9 mouse cellular contexts compared by ENCODE assay signal in genomic region chr11:119492830-119493229, GRCm38 (mm10). TPM values are rescaled to one million over a fixed set of nuclear protein-coding genes. Genes with fewer than 3 reads are reported as not detected.
DNase-seq lines count a peak whose midpoint lies in the region; ATAC-seq and TF ChIP-seq lines count a peak whose summit lies in the region.
"Had no signal": no experiment of that assay in that cellular context is flagged by ENCODE, and none has a peak within 500 bp of the region (broad histone marks: within the 10 kb centered on the region; RNA-seq: fewer than 3 reads in every experiment).

No protein-coding gene starts in this region.

- in situ Hi-C loops in CH12.LX (cut with MboI; ENCODE audit: low pct_ligation_motif_present, low pct_unique_long_range_greater_than_20kb, low sequenced_read_pairs), result loop anchor here (10.0 kb wide), 1 partner anchor 492 kb away; no protein-coding TSS in a partner anchor

- peaks cover 5 to 21% of the 10 kb centered on the region in 2 experiments; a peak in 3 of 4 replicates for H3K4me1 ChIP-seq in CH12.LX (ENCODE audit: control insufficient read depth in 1 of 2, insufficient read depth in 2 of 2)
- peaks cover 5% of the 10 kb centered on the region; the same call in 1 of the 2 replicates for H3K4me1 ChIP-seq in hindbrain, embryonic 11.5 days (replicated peaks; ENCODE audit: control insufficient read depth, insufficient read depth, low read length)
- peaks cover 16% of the 10 kb centered on the region for H3K4me1 ChIP-seq in midbrain, embryonic 14.5 days (ENCODE audit: control insufficient read depth, insufficient read depth, low read length)

- peaks cover 5 to 62% of the 10 kb centered on the region in 2 experiments for H3K36me3 ChIP-seq in CH12.LX (replicated peaks in 1 of 2; ENCODE audit: control insufficient read depth in 1 of 2, insufficient read depth in 1 of 2, low read length in 1 of 2)
- H3K36me3 ChIP-seq in hindbrain, embryonic 11.5 days (ENCODE audit: control insufficient read depth, insufficient read depth, low read length), result no peaks in the 10 kb centered on the region
- 0 out of 2 replicates have a peak, but pooled peaks cover 4% of the 10 kb centered on the region for H3K36me3 ChIP-seq in midbrain, embryonic 14.5 days (ENCODE audit: control insufficient read depth, insufficient read depth, low read length)

- TF ChIP-seq RAD21 in CH12.LX (IDR thresholded peaks at IDR 0.05; ENCODE audit: low read depth, low read length), result no peak

- WGBS in hindbrain, embryonic 11.5 days, result 98% methylated on average over 6 of the region's 6 CpGs
- 92% methylated on average over 6 of the region's 6 CpGs for whole genome bisulfite sequencing in midbrain, embryonic 14.5 days

- no peak overlapping the region for H3K27ac ChIP-seq in CH12.LX (ENCODE audit: insufficient read depth, low read depth)
- H3K27ac ChIP-seq in hindbrain, embryonic 11.5 days (ENCODE audit: low read depth, low read length), result no peak overlapping the region
- no peak overlapping the region for H3K27ac ChIP-seq in midbrain, embryonic 14.5 days (replicated peaks; ENCODE audit: low read depth, low read length)

- ATAC-seq in hindbrain, embryonic 11.5 days (ENCODE audit: low FRiP score), result no peak
- ATAC-seq in midbrain, embryonic 14.5 days (ENCODE audit: low FRiP score, low TSS enrichment), result no peak

- no peaks in the 10 kb centered on the region for H3K27me3 ChIP-seq in CH12.LX (replicated peaks)
- no peaks in the 10 kb centered on the region for H3K27me3 ChIP-seq in hindbrain, embryonic 11.5 days (ENCODE audit: control insufficient read depth, insufficient read depth, low read length)
- H3K27me3 ChIP-seq in midbrain, embryonic 14.5 days (ENCODE audit: control insufficient read depth, insufficient read depth, low read length), result no peaks in the 10 kb centered on the region

- no peak for TF ChIP-seq CTCF in CH12.LX (conservative IDR thresholded peaks at IDR 0.05 in 1 of 2, IDR thresholded peaks at IDR 0.05 in 1 of 2; ENCODE audit: low read depth in 2 of 2, low read length in 2 of 2)

- H3K9me3 ChIP-seq in CH12.LX (replicated peaks; ENCODE audit: low read length), result no peaks in the 10 kb centered on the region
- no peaks in the 10 kb centered on the region for H3K9me3 ChIP-seq in hindbrain, embryonic 11.5 days (ENCODE audit: control insufficient read depth, low read length)
- H3K9me3 ChIP-seq in midbrain, embryonic 14.5 days (ENCODE audit: control insufficient read depth, low read length), result no peaks in the 10 kb centered on the region

- no peak for TF ChIP-seq EP300 in CH12.LX (IDR thresholded peaks at IDR 0.05; ENCODE audit: low read length)

- H3K4me2 ChIP-seq in CH12.LX (ENCODE audit: insufficient read depth, low read depth, poor library complexity, severe bottlenecking), result peak overlapping the region; percentile 93; the same call in 1 of the 2 replicates
- peak overlapping the region; percentile 93 for H3K4me2 ChIP-seq in hindbrain, embryonic 11.5 days (replicated peaks; ENCODE audit: low read depth, low read length)
- H3K4me2 ChIP-seq in midbrain, embryonic 14.5 days (ENCODE audit: low read length), result peak overlapping the region; percentile 91

- dilution Hi-C loops in CH12.LX (cut with MboI; ENCODE audit: extremely low pct_ligation_motif_present, extremely low pct_unique_long_range_greater_than_20kb, low sequenced_read_pairs), result no loop called here

- DNase-seq in CH12.LX (ENCODE audit: extremely low read depth), result peak; percentile 35
- peak; percentile 25 for DNase-seq in NIH3T3 (ENCODE audit: low read depth)
- DNase-seq in hindbrain, embryonic 11.5 days (ENCODE audit: low spot score), result no peak
- DNase-seq in midbrain, embryonic 14.5 days, result no peak
- no peak for DNase-seq in left cerebral cortex, adult 9 months (ENCODE audit: low spot score in 2 of 2)
- DNase-seq in spleen, postnatal 4 days (ENCODE audit: low spot score in 2 of 2), result no peak
- no peak for DNase-seq in embryo, embryonic 10 days (ENCODE audit: low spot score)
- DNase-seq: gastrocnemius, postnatal 25 days; kidney, postnatal 25 days had no signal

- H3K4me3 ChIP-seq in CH12.LX (replicated peaks in 1 of 3; ENCODE audit: low read depth in 2 of 3, low read length in 2 of 3, poor library complexity in 1 of 3), result no peak overlapping the region
- peak overlapping the region; percentile 81; the same call in 1 of the 2 replicates for H3K4me3 ChIP-seq in hindbrain, embryonic 11.5 days (ENCODE audit: low read depth, low read length)
- H3K4me3 ChIP-seq in midbrain, embryonic 14.5 days (replicated peaks; ENCODE audit: low read depth, low read length), result peak overlapping the region; percentile 82; the same call in 1 of the 2 replicates

- no peak for TF ChIP-seq POLR2A in CH12.LX (IDR thresholded peaks at IDR 0.05; ENCODE audit: low read depth, low read length)

- H3K79me2 ChIP-seq in CH12.LX (replicated peaks; ENCODE audit: control insufficient read depth, extremely low read depth, insufficient read depth, poor library complexity, severe bottlenecking), result peaks cover 12% of the 10 kb centered on the region

- no peak overlapping the region for H3K9ac ChIP-seq in CH12.LX (ENCODE audit: insufficient read depth, low read depth)
- H3K9ac ChIP-seq in hindbrain, embryonic 11.5 days (ENCODE audit: low read depth, low read length), result no peak overlapping the region; the same call in 1 of the 2 replicates
- H3K9ac ChIP-seq in midbrain, embryonic 14.5 days (replicated peaks; ENCODE audit: low read length), result no peak overlapping the region

TF ChIP-seq in CH12.LX, 34 proteins besides CTCF, POLR2A, EP300 and RAD21:
- TF ChIP-seq MAFK (IDR thresholded peaks at IDR 0.05; ENCODE audit: insufficient replicate concordance, low read length) (no peak), SIN3A (IDR thresholded peaks at IDR 0.05; ENCODE audit: low read length) (peak; percentile 97), TBP (conservative IDR thresholded peaks at IDR 0.05; ENCODE audit: low read depth, low read length) (no peak), MXI1 (IDR thresholded peaks at IDR 0.05; ENCODE audit: low read depth, low read length) (peak; percentile 74)

RNA-seq across cellular contexts. Expression of gene Endov, which starts 1.7 kb away (rescaled TPM):
- total RNA-seq in CH12.LX (2012; rRNA removed) (13.3 and 18.5 TPM in 2 replicates), CH12.LX (2014; rRNA removed) (13.0 and 13.5 TPM in 2 replicates)
- 12.0 and 13.3 TPM in 2 replicates for polyA plus RNA-seq in CH12.LX (2012; ENCODE audit: insufficient read length, low read depth)
- polyA plus RNA-seq in hindbrain, embryonic 11.5 days (2014; fragmentation: Nextera tagmentation; extraction: Ambion mirVana), result 13.6 and 14.8 TPM in 2 replicates
- polyA plus RNA-seq in midbrain, embryonic 14.5 days (2014; fragmentation: Nextera tagmentation; extraction: Ambion mirVana), result 21.2 and 23.0 TPM in 2 replicates

RNA-seq across cellular contexts. Expression of gene Nptx1, which starts 54.7 kb away (rescaled TPM):
- total RNA-seq in CH12.LX (2012; rRNA removed), result under 0.01 TPM in 1 of 2 replicates, not detected in the other
- total RNA-seq in CH12.LX (2014; rRNA removed), result not detected in 2 replicates
- polyA plus RNA-seq in CH12.LX (2012; ENCODE audit: insufficient read length, low read depth), result not detected in 2 replicates
- polyA plus RNA-seq in hindbrain, embryonic 11.5 days (2014; fragmentation: Nextera tagmentation; extraction: Ambion mirVana), result 8.7 and 11.2 TPM in 2 replicates
- 10.1 and 11.3 TPM in 2 replicates for polyA plus RNA-seq in midbrain, embryonic 14.5 days (2014; fragmentation: Nextera tagmentation; extraction: Ambion mirVana)

Comparison
In these comparisons a context has a peak if more than half of its experiments do, and no peak if none do; other contexts are left out.
1. DNase-seq: peak in CH12.LX (single experiment) and NIH3T3 (single experiment); none in hindbrain, embryonic 11.5 days (single experiment), midbrain, embryonic 14.5 days (single experiment), left cerebral cortex, adult 9 months (0 of 2), spleen, postnatal 4 days (0 of 2) and embryo, embryonic 10 days (single experiment).
2. H3K4me3 ChIP-seq: peak in hindbrain, embryonic 11.5 days (single experiment) and midbrain, embryonic 14.5 days (single experiment); none in CH12.LX (0 of 3).
3. Peak in every context shown above with its lines, with median percentiles within 50 percentile points of each other: H3K4me2 ChIP-seq.